In the genomic region with DNA sequence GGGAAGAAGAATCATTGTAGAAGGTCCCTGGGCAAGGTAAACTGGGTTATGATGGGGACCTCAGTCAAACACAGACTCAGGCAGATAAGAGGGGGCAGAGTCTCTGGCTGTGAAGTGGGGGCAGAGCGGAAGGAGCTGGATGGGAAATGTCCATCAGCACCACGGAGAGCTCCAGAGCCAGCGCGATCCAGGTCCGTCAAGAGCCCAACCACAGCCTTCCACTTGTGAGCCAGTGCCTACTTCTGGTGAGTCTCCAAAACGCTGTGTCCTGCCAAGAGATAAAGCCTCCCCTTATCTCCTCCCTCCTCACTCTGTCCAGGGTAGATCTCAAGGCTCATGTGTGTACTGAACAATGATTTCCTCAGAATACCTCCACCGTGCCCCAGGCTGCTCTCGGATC, we compare ENCODE assay signal across 10 mouse cellular contexts. TPM values are rescaled to one million over a fixed set of nuclear protein-coding genes. Genes with fewer than 3 reads are reported as not detected.
DNase-seq lines count a peak whose midpoint lies in the region; ATAC-seq lines count a peak whose summit lies in the region.
"Had no signal": no experiment of that assay in that cellular context is flagged by ENCODE, and none has a peak within 500 bp of the region (broad histone marks: within the 10 kb centered on the region; RNA-seq: fewer than 3 reads in every experiment).

No protein-coding gene starts in this region.

- peaks cover 84% of the 10 kb centered on the region for H3K27me3 ChIP-seq in heart, embryonic 12.5 days (replicated peaks)

- no peaks in the 10 kb centered on the region for H3K36me3 ChIP-seq in heart, embryonic 12.5 days
- H3K36me3 ChIP-seq: hindbrain, embryonic 15.5 days had no signal

- DNase-seq in heart, adult 18-20 months: peak; percentile 54 to 64
- DNase-seq in 3T3-L1 (ENCODE audit: low read depth, low spot score): peak; percentile 33
- no peak for DNase-seq in right cerebral cortex, postnatal 10 days (ENCODE audit: low spot score in 2 of 2)
- DNase-seq in layer of hippocampus, adult 9-10 months (ENCODE audit: low spot score): no peak
- DNase-seq: cerebellum, adult 18-20 months had no signal

- no peak overlapping the region for H3K9ac ChIP-seq in heart, embryonic 12.5 days
- H3K9ac ChIP-seq: hindbrain, embryonic 15.5 days had no signal

- no peak for ATAC-seq in heart, embryonic 12.5 days (ENCODE audit: insufficient number of reproducible peaks, low FRiP score)
- peak; percentile 67; the same call in 1 of the 2 replicates for ATAC-seq in common myeloid progenitor, adult 5-6 weeks (replicated peaks; ENCODE audit: low read depth, poor library complexity, severe bottlenecking)
- peak; percentile 35 to 40; a peak in 3 of 4 replicates for ATAC-seq in hematopoietic stem cell, adult 5-6 weeks (replicated peaks in 1 of 2; ENCODE audit: insufficient read depth in 1 of 2, low FRiP score in 2 of 2, low TSS enrichment in 1 of 2, low read depth in 1 of 2, poor library complexity in 2 of 2, severe bottlenecking in 2 of 2)
- no peak for ATAC-seq in frontal cortex, adult (ENCODE audit: low TSS enrichment)

- WGBS in heart, embryonic 12.5 days: 3% methylated on average over 8 of the region's 8 CpGs

- no peak overlapping the region for H3K4me2 ChIP-seq in heart, embryonic 12.5 days
- H3K4me2 ChIP-seq: hindbrain, embryonic 15.5 days had no signal

- H3K4me3 ChIP-seq in heart, embryonic 12.5 days: no peak overlapping the region
- H3K4me3 ChIP-seq: hindbrain, embryonic 15.5 days had no signal

- H3K4me1 ChIP-seq in heart, embryonic 12.5 days (replicated peaks): peaks cover 14% of the 10 kb centered on the region

- H3K27ac ChIP-seq in heart, embryonic 12.5 days (ENCODE audit: poor library complexity, severe bottlenecking): no peak overlapping the region
- H3K27ac ChIP-seq: hindbrain, embryonic 15.5 days had no signal

- H3K9me3 ChIP-seq in heart, embryonic 12.5 days (replicated peaks): no peaks in the 10 kb centered on the region
- H3K9me3 ChIP-seq: hindbrain, embryonic 15.5 days had no signal

RNA-seq across cellular contexts. Expression of a gene that starts 17.7 kb away (rescaled TPM):
- 10 to 100 TPM; 14.8 TPM for total RNA-seq in heart, adult 18-20 months (2021)
- polyA plus RNA-seq in heart, embryonic 12.5 days (2016; fragmentation: Nextera tagmentation; extraction: Ambion mirVana): 5.9 and 6.2 TPM in 2 replicates
- 0.19 and 0.37 TPM in 2 replicates for total RNA-seq in common myeloid progenitor, adult 5-6 weeks (2017)
- 0.19 and 1.8 TPM in 2 replicates for total RNA-seq in hematopoietic stem cell, adult 5-6 weeks (2017)

RNA-seq across cellular contexts. Expression of a gene that starts 41.3 kb away (rescaled TPM):
- total RNA-seq in heart, adult 18-20 months (2021): 1 to 10 TPM; 3.5 to 5.3 TPM
- 0.55 and 1.1 TPM in 2 replicates for polyA plus RNA-seq in heart, embryonic 12.5 days (2016; fragmentation: Nextera tagmentation; extraction: Ambion mirVana)
- total RNA-seq in common myeloid progenitor, adult 5-6 weeks (2017): 0.23 and 0.44 TPM in 2 replicates
- 0.25 and 0.50 TPM in 2 replicates for total RNA-seq in hematopoietic stem cell, adult 5-6 weeks (2017)

RNA-seq across cellular contexts. Expression of a gene that starts 43.6 kb away (rescaled TPM):
- 10 to 100 TPM; 20.4 to 22.7 TPM for total RNA-seq in heart, adult 18-20 months (2021)
- 11.4 and 13.4 TPM in 2 replicates for polyA plus RNA-seq in heart, embryonic 12.5 days (2016; fragmentation: Nextera tagmentation; extraction: Ambion mirVana)
- 8.1 and 16.1 TPM in 2 replicates for total RNA-seq in common myeloid progenitor, adult 5-6 weeks (2017)
- total RNA-seq in hematopoietic stem cell, adult 5-6 weeks (2017): 11.5 and 37.2 TPM in 2 replicates

Comparison
In these comparisons a context has a peak if more than half of its experiments do, and no peak if none do; other contexts are left out.
1. DNase-seq: peak in heart, adult 18-20 months (2 of 2) and 3T3-L1 (single experiment); none in right cerebral cortex, postnatal 10 days (0 of 2) and layer of hippocampus, adult 9-10 months (single experiment).
2. ATAC-seq: peak in common myeloid progenitor, adult 5-6 weeks (single experiment) and hematopoietic stem cell, adult 5-6 weeks (2 of 2); none in heart, embryonic 12.5 days (single experiment) and frontal cortex, adult (single experiment).